Mouse (Mus musculus) bone marrow, adult 2 months (tissue): ENCODE results near the gene Arhgap29.

Experiments
- CTCF ChIP-seq: fragments of 200-500 bp; IDR thresholded peaks from 2 replicates; pipeline ENCODE4 v1.5.1; 2011; ENCODE audit warnings: low read length, control low read depth; ENCODE audit not compliant: control insufficient read depth, insufficient read depth
- POLR2A ChIP-seq: fragments of 200-500 bp; IDR thresholded peaks from 2 replicates; pipeline ENCODE4 v1.6.1; 2011; ENCODE audit warnings: low read depth, mild to moderate bottlenecking, control low read depth, low read length, borderline replicate concordance; ENCODE audit not compliant: control insufficient read depth

DNA sequence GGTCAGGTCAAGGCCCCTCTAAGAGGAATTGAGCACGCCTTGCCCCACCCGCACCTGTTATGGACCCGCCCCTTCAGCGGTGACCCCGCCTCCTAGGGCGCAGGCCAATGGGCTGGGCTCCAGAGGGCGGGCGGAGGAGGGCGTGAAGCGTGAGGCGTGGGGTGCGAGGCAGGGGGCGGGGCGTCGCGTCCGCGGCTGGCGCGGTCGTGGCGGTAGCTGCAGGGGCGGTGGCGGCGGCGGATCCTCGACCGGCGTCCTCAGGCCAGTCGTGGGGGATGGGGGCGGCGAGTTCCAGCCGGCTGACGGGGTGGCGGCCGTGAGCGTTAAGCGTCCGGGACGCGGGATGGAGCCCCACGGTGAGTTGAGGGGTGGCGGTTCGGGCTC is 700 bp downstream of the Arhgap29 start:
- TF ChIP-seq CTCF: no peak
- TF ChIP-seq POLR2A: no peak
